Mouse (Mus musculus): ENCODE data around the gene Iqgap3. TPM values are rescaled to one million over a fixed set of nuclear protein-coding genes. Genes with fewer than 3 reads are reported as not detected.
A peak's percentile ranks its signal among the peaks of the same experiment; 100 is the strongest.

Iqgap3 gene
- polyA plus RNA-seq, 1 experiment from 2014 or later = 2.8 TPM

DNA sequence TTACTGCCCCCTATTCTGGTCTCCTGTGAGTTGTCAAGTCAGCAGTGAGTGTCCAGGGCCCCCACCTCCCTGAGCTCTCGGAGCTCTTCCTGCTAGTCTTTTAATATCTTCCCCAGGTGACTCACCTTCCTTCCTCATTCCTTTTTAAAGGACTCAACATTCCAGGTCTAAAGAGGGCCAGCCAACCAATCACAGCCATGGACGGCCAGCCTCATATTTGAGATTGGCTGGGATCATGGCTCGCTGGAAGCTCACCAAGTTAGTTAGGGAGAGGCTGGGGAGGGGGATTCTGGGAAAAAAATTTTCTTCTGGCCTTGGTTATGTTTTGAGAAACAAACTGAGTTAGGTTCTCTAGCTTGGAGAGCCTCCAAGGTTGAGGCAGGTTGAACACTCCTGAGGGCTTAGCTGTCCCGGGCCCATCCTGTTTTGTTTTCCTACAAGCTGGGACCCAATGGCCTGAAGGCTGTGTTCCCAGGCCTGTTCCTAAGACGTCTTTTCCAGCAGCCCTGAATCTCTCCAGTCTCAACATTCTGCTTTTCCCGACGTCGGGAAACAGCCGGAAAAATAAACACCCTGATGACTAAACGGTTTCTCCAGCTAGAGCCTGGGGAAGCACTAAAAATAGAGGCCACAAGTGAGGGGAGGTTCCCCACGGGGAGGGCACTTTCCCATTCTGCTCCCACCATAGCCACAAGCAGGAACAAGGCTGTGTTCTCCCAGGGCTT lies 58.6 kb downstream of the Iqgap3 start:
- H3K9ac ChIP-seq (ENCODE audit: low read depth, low read length) = 0 out of 2 replicates have a peak overlapping the region, but pooled peaks have one; percentile 16
- no peaks in the 10 kb centered on the region for H3K9me3 ChIP-seq (ENCODE audit: control insufficient read depth, low read length)
- H3K4me3 ChIP-seq (ENCODE audit: low read length) = no peak overlapping the region
- ATAC-seq = no peak
- no peak overlapping the region for H3K4me2 ChIP-seq (ENCODE audit: low read length)
- no peaks in the 10 kb centered on the region for H3K27me3 ChIP-seq (replicated peaks; ENCODE audit: control insufficient read depth, insufficient read depth, low read length)
- H3K4me1 ChIP-seq (ENCODE audit: control insufficient read depth, insufficient read depth, low read depth, low read length) = peaks cover 42% of the 10 kb centered on the region
- H3K27ac ChIP-seq (ENCODE audit: low read depth, low read length) = peak overlapping the region; percentile 93
- WGBS = 34% methylated on average over 11 of the region's 11 CpGs
- no peaks in the 10 kb centered on the region for H3K36me3 ChIP-seq (ENCODE audit: control insufficient read depth, insufficient read depth, low read length)

DNA sequence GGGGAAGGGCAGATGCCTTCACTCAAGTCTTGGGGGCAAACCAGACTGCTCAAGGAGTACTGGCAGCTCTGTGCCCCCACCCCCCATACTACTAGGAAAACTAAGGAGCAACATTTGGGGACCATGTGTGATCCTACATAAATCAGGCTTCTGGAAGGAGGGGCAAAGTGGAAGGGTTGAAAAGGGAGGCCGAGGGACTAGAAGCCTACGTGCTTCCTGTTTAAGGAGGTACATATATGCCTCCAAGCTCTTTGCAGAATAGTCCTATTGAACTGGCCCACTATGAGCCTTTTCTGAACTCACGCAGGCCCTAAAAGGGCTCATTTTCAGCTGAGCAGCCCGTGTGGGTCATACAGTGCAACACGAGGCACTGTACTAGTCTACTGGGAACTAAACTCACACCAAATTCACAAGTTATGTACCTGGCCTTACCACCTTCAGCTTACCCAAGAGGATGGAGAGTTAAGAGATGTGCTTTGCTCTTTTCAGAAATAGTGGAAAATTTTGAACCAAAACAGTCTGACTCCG lies 59.2 kb downstream of the Iqgap3 start:
- H3K9ac ChIP-seq (ENCODE audit: low read depth, low read length) = no peak overlapping the region
- no peaks in the 10 kb centered on the region for H3K36me3 ChIP-seq (ENCODE audit: control insufficient read depth, insufficient read depth, low read length)
- no peak for ATAC-seq
- H3K4me1 ChIP-seq (ENCODE audit: control insufficient read depth, insufficient read depth, low read depth, low read length) = peaks cover 48% of the 10 kb centered on the region
- peak overlapping the region; percentile 91; the same call in 1 of the 2 replicates for H3K4me2 ChIP-seq (ENCODE audit: low read length)
- no peaks in the 10 kb centered on the region for H3K27me3 ChIP-seq (replicated peaks; ENCODE audit: control insufficient read depth, insufficient read depth, low read length)
- H3K9me3 ChIP-seq (ENCODE audit: control insufficient read depth, low read length) = no peaks in the 10 kb centered on the region
- no peak overlapping the region for H3K4me3 ChIP-seq (ENCODE audit: low read length)
- peak overlapping the region; percentile 93 for H3K27ac ChIP-seq (ENCODE audit: low read depth, low read length)
- 52% methylated on average over 6 of the region's 6 CpGs for WGBS

DNA sequence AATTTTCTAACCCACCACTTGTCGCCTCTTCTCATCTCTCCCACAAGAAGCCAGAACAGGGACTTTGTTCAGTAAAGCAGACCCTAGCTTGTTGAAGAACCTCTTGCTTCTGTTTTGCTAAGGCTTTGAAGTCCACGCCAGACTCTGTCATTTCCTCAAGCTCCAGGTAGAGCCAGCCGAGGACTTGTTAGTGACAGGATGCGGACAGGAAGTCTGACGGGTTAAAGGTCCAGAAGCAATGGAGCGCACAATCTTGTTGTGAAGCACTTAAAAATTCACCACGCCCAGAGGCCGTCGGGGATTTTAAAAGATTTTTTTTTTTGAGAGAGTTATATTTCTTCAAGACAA lies 59.6 kb downstream of the Iqgap3 start:
- Histone ChIP-seq H3K9me3 (ENCODE audit: control insufficient read depth, low read length) (no peaks in the 10 kb centered on the region), H3K27ac (ENCODE audit: low read depth, low read length) (peak overlapping the region; percentile 93), H3K4me2 (ENCODE audit: low read length) (peak overlapping the region; percentile 91), H3K4me3 (ENCODE audit: low read length) (peak overlapping the region; percentile 71), H3K27me3 (replicated peaks; ENCODE audit: control insufficient read depth, insufficient read depth, low read length) (no peaks in the 10 kb centered on the region), H3K4me1 (ENCODE audit: control insufficient read depth, insufficient read depth, low read depth, low read length) (peaks cover 53% of the 10 kb centered on the region), H3K36me3 (ENCODE audit: control insufficient read depth, insufficient read depth, low read length) (no peaks in the 10 kb centered on the region), H3K9ac (ENCODE audit: low read depth, low read length) (peak overlapping the region; percentile 84)
- 16% methylated on average over 9 of the region's 9 CpGs for WGBS
- ATAC-seq = no peak

DNA sequence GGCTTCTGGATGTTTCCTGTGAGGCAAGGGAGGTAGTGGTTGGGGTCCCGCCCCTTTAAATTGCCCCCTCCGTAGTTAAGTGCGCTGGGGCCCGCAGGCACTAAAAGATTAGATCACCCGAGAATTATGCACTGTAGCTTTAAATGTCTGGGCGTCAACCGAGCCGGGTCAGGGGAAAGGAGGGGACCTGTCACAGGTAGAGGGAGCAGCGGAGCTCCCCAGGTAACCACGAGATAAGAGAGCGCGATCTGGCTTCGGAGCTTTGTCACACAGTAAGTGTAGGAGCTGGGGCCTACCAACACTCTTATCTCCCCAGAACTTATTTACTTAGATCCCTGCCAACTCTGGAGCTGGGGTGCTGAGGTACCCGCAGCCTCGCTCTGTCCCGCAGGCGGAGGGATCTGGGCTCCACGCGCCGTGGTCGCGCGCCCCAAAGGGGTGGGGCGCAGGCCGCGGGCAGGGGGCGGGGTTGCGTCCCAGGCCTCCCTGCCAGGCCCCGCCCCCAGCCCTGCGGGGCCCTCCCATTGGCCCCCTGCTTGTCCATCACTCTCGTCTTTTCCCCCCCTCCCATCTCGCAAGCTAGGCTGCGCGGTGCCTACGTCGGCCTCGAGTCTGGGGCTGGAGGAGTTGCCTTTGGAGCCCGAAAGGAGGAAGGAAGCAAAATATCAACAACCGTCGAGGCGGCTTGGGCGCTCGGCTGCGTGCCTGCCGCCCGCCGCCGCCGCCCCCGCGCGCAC lies 60.2 kb downstream of the Iqgap3 start, which contains the start of gene Mef2d:
TSS of gene Mef2d (plus strand) at position 586 of the 737 bp plus-strand sequence.
- Histone ChIP-seq H3K27me3 (replicated peaks; ENCODE audit: control insufficient read depth, insufficient read depth, low read length) (no peaks in the 10 kb centered on the region), H3K4me3 (ENCODE audit: low read length) (peak within 1 kb of the TSS; percentile 71), H3K4me2 (ENCODE audit: low read length) (peak within 1 kb of the TSS; percentile 91), H3K36me3 (ENCODE audit: control insufficient read depth, insufficient read depth, low read length) (no peaks in the 10 kb centered on the region), H3K27ac (ENCODE audit: low read depth, low read length) (peak within 1 kb of the TSS; percentile 93), H3K4me1 (ENCODE audit: control insufficient read depth, insufficient read depth, low read depth, low read length) (peaks cover 58% of the 10 kb centered on the region), H3K9me3 (ENCODE audit: control insufficient read depth, low read length) (no peaks in the 10 kb centered on the region), H3K9ac (ENCODE audit: low read depth, low read length) (peak within 1 kb of the TSS; percentile 84)
- ATAC-seq = peak; percentile 89
- under 1% methylated on average over 52 of the region's 52 CpGs for WGBS

- under 1% methylated on average over 47 of the region's 57 CpGs for WGBS
- ATAC-seq = peak; percentile 56
- Histone ChIP-seq H3K36me3 (ENCODE audit: control insufficient read depth, insufficient read depth, low read length) (no peaks in the 10 kb centered on the region), H3K9ac (ENCODE audit: low read depth, low read length) (peak overlapping the region; percentile 84), H3K27ac (ENCODE audit: low read depth, low read length) (peak overlapping the region; percentile 93), H3K4me2 (ENCODE audit: low read length) (peak overlapping the region; percentile 91), H3K4me1 (ENCODE audit: control insufficient read depth, insufficient read depth, low read depth, low read length) (peaks cover 61% of the 10 kb centered on the region), H3K4me3 (ENCODE audit: low read length) (peak overlapping the region; percentile 71), H3K27me3 (replicated peaks; ENCODE audit: control insufficient read depth, insufficient read depth, low read length) (no peaks in the 10 kb centered on the region), H3K9me3 (ENCODE audit: control insufficient read depth, low read length) (no peaks in the 10 kb centered on the region)
These were observed 60.8 kb downstream of the Iqgap3 start for GRCm38 (mm10) chr3:88142546-88142915.

- no peaks in the 10 kb centered on the region for H3K9me3 ChIP-seq (ENCODE audit: control insufficient read depth, low read length)
- WGBS = under 1% methylated on average over 30 of the region's 33 CpGs
- H3K9ac ChIP-seq (ENCODE audit: low read depth, low read length) = peak overlapping the region; percentile 84
- ATAC-seq = peak; percentile 6; the same call in 1 of the 2 replicates
- no peaks in the 10 kb centered on the region for H3K27me3 ChIP-seq (replicated peaks; ENCODE audit: control insufficient read depth, insufficient read depth, low read length)
- H3K27ac ChIP-seq (ENCODE audit: low read depth, low read length) = peak overlapping the region; percentile 93
- no peaks in the 10 kb centered on the region for H3K36me3 ChIP-seq (ENCODE audit: control insufficient read depth, insufficient read depth, low read length)
- peaks cover 60% of the 10 kb centered on the region for H3K4me1 ChIP-seq (ENCODE audit: control insufficient read depth, insufficient read depth, low read depth, low read length)
- H3K4me3 ChIP-seq (ENCODE audit: low read length) = peak overlapping the region; percentile 71
- peak overlapping the region; percentile 91 for H3K4me2 ChIP-seq (ENCODE audit: low read length)
These were observed 61.4 kb downstream of the Iqgap3 start for GRCm38 (mm10) chr3:88142916-88143771.

DNA sequence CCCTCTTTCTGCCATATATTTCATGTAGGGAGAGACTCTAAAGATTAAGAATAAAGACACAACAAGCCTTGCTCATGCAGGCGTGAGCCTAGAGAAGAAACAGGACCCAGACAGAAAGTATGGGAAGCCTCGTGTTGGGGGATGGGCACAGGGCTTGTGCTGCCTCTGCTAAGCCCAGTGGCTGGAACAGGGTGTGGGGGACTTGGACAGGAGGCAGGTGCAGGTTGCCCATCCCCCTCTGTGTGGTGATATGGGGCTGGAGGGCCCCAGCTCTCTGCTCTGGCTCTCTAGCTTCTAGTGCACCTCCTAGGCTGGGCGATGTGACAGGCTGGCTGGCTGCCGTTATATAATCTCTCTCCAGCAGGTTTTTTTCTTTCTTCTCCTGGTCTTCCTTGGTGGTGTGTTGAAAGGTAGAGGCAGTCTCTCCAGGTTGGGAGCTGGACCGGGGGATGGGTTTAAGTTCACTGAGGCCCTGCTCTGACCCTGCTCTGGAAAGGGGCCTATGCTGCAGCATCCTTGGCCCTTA lies 62.3 kb downstream of the Iqgap3 start:
- Histone ChIP-seq H3K27ac (ENCODE audit: low read depth, low read length) (peak overlapping the region; percentile 93), H3K4me3 (ENCODE audit: low read length) (peak overlapping the region; percentile 71), H3K4me1 (ENCODE audit: control insufficient read depth, insufficient read depth, low read depth, low read length) (peaks cover 62% of the 10 kb centered on the region), H3K36me3 (ENCODE audit: control insufficient read depth, insufficient read depth, low read length) (no peaks in the 10 kb centered on the region), H3K4me2 (ENCODE audit: low read length) (peak overlapping the region; percentile 91), H3K27me3 (replicated peaks; ENCODE audit: control insufficient read depth, insufficient read depth, low read length) (no peaks in the 10 kb centered on the region), H3K9ac (ENCODE audit: low read depth, low read length) (peak overlapping the region; percentile 84), H3K9me3 (ENCODE audit: control insufficient read depth, low read length) (no peaks in the 10 kb centered on the region)
- 20% methylated on average over 5 of the region's 5 CpGs for WGBS
- ATAC-seq = no peak

GRCm38 (mm10) chr3:88144648-88145410 lies 63.1 kb downstream of the Iqgap3 start:
- ATAC-seq = no peak

More at GRCm38 (mm10) chr3:88144648-88145410, 63.1 kb downstream of the Iqgap3 start:
- Histone ChIP-seq H3K9ac (ENCODE audit: low read depth, low read length) (peak overlapping the region; percentile 84; the same call in 1 of the 2 replicates), H3K36me3 (ENCODE audit: control insufficient read depth, insufficient read depth, low read length) (no peaks in the 10 kb centered on the region), H3K27me3 (replicated peaks; ENCODE audit: control insufficient read depth, insufficient read depth, low read length) (no peaks in the 10 kb centered on the region), H3K4me1 (ENCODE audit: control insufficient read depth, insufficient read depth, low read depth, low read length) (peaks cover 66% of the 10 kb centered on the region), H3K27ac (ENCODE audit: low read depth, low read length) (no peak overlapping the region), H3K4me2 (ENCODE audit: low read length) (peak overlapping the region; percentile 91), H3K9me3 (ENCODE audit: control insufficient read depth, low read length) (no peaks in the 10 kb centered on the region), H3K4me3 (ENCODE audit: low read length) (peak overlapping the region; percentile 71; the same call in 1 of the 2 replicates)
- 68% methylated on average over 6 of the region's 6 CpGs for WGBS

All from hindbrain, embryonic 16.5 days (tissue).